Mouse (Mus musculus): ENCODE results near the gene Efhd1. TPM values are rescaled to one million over a fixed set of nuclear protein-coding genes. Genes with fewer than 3 reads are reported as not detected.

Efhd1 gene
- polyA plus RNA-seq, 1 experiment from 2014 or later: 0.09 TPM

GRCm38 (mm10) chr1:87263257-87263656, 906 bp upstream of the Efhd1 start:
- WGBS (ENCODE audit: insufficient replicate concordance): 9% methylated on average over 9 of the region's 9 CpGs

GRCm38 (mm10) chr1:87263796-87264133, 398 bp upstream of the Efhd1 start:
- peaks cover 72% of the 10 kb centered on the region for H3K27me3 ChIP-seq (ENCODE audit: control insufficient read depth, insufficient read depth, low read depth, low read length)
- no peak overlapping the region for H3K9ac ChIP-seq (ENCODE audit: low read depth, low read length)
- H3K4me3 ChIP-seq (ENCODE audit: low read depth, low read length): peak overlapping the region; percentile 47
- WGBS (ENCODE audit: insufficient replicate concordance): 5% methylated on average over 12 of the region's 12 CpGs
- H3K27ac ChIP-seq (ENCODE audit: low read length): no peak overlapping the region
- H3K36me3 ChIP-seq (ENCODE audit: control insufficient read depth, insufficient read depth): no peaks in the 10 kb centered on the region
- no peaks in the 10 kb centered on the region for H3K9me3 ChIP-seq (replicated peaks; ENCODE audit: control insufficient read depth, low read length)
- no peaks in the 10 kb centered on the region; the same call in 1 of the 2 replicates for H3K4me1 ChIP-seq (ENCODE audit: control insufficient read depth, low read depth, low read length)
- H3K4me2 ChIP-seq (ENCODE audit: low read depth, low read length): peak overlapping the region; percentile 55
- no peak for ATAC-seq (ENCODE audit: low read depth)

More at GRCm38 (mm10) chr1:87263257-87263656, 906 bp upstream of the Efhd1 start:
- no peak for ATAC-seq (ENCODE audit: low read depth)
- Histone ChIP-seq H3K36me3 (ENCODE audit: control insufficient read depth, insufficient read depth) (no peaks in the 10 kb centered on the region), H3K4me3 (ENCODE audit: low read depth, low read length) (no peak overlapping the region), H3K27me3 (ENCODE audit: control insufficient read depth, insufficient read depth, low read depth, low read length) (peaks cover 76% of the 10 kb centered on the region), H3K9me3 (replicated peaks; ENCODE audit: control insufficient read depth, low read length) (no peaks in the 10 kb centered on the region), H3K4me1 (ENCODE audit: control insufficient read depth, low read depth, low read length) (no peaks in the 10 kb centered on the region; the same call in 1 of the 2 replicates), H3K4me2 (ENCODE audit: low read depth, low read length) (no peak overlapping the region), H3K9ac (ENCODE audit: low read depth, low read length) (no peak overlapping the region), H3K27ac (ENCODE audit: low read length) (no peak overlapping the region)

GRCm38 (mm10) chr1:87265200-87265599, 1.0 kb downstream of the Efhd1 start:
- H3K9me3 ChIP-seq (replicated peaks; ENCODE audit: control insufficient read depth, low read length): no peaks in the 10 kb centered on the region
- no peak for ATAC-seq (ENCODE audit: low read depth)
- no peak overlapping the region for H3K27ac ChIP-seq (ENCODE audit: low read length)
- no peaks in the 10 kb centered on the region for H3K36me3 ChIP-seq (ENCODE audit: control insufficient read depth, insufficient read depth)
- peaks cover 65% of the 10 kb centered on the region for H3K27me3 ChIP-seq (ENCODE audit: control insufficient read depth, insufficient read depth, low read depth, low read length)
- WGBS (ENCODE audit: insufficient replicate concordance): 1% methylated on average over 13 of the region's 13 CpGs
- no peaks in the 10 kb centered on the region; the same call in 1 of the 2 replicates for H3K4me1 ChIP-seq (ENCODE audit: control insufficient read depth, low read depth, low read length)
- H3K4me3 ChIP-seq (ENCODE audit: low read depth, low read length): no peak overlapping the region
- peak overlapping the region; percentile 16; the same call in 1 of the 2 replicates for H3K4me2 ChIP-seq (ENCODE audit: low read depth, low read length)
- no peak overlapping the region for H3K9ac ChIP-seq (ENCODE audit: low read depth, low read length)

GRCm38 (mm10) chr1:87266296-87267090, 2.3 kb downstream of the Efhd1 start:
- Histone ChIP-seq H3K4me1 (ENCODE audit: control insufficient read depth, low read depth, low read length) (no peaks in the 10 kb centered on the region; the same call in 1 of the 2 replicates), H3K9me3 (replicated peaks; ENCODE audit: control insufficient read depth, low read length) (no peaks in the 10 kb centered on the region), H3K4me3 (ENCODE audit: low read depth, low read length) (no peak overlapping the region), H3K27ac (ENCODE audit: low read length) (no peak overlapping the region), H3K4me2 (ENCODE audit: low read depth, low read length) (no peak overlapping the region), H3K36me3 (ENCODE audit: control insufficient read depth, insufficient read depth) (no peaks in the 10 kb centered on the region), H3K27me3 (ENCODE audit: control insufficient read depth, insufficient read depth, low read depth, low read length) (peaks cover 61% of the 10 kb centered on the region), H3K9ac (ENCODE audit: low read depth, low read length) (no peak overlapping the region)
- 19% methylated on average over 8 of the region's 8 CpGs for WGBS (ENCODE audit: insufficient replicate concordance)
- ATAC-seq (ENCODE audit: low read depth): no peak

- H3K4me3 ChIP-seq (ENCODE audit: low read depth, low read length): no peak overlapping the region
- no peaks in the 10 kb centered on the region for H3K4me1 ChIP-seq (ENCODE audit: control insufficient read depth, low read depth, low read length)
- no peak overlapping the region for H3K27ac ChIP-seq (ENCODE audit: low read length)
- H3K36me3 ChIP-seq (ENCODE audit: control insufficient read depth, insufficient read depth): no peaks in the 10 kb centered on the region
- H3K4me2 ChIP-seq (ENCODE audit: low read depth, low read length): no peak overlapping the region
- 45% methylated on average over 3 of the region's 3 CpGs for WGBS (ENCODE audit: insufficient replicate concordance)
- ATAC-seq (ENCODE audit: low read depth): no peak
- no peaks in the 10 kb centered on the region for H3K9me3 ChIP-seq (replicated peaks; ENCODE audit: control insufficient read depth, low read length)
- peaks cover 24% of the 10 kb centered on the region for H3K27me3 ChIP-seq (ENCODE audit: control insufficient read depth, insufficient read depth, low read depth, low read length)
- no peak overlapping the region for H3K9ac ChIP-seq (ENCODE audit: low read depth, low read length)
Measured at GRCm38 (mm10) chr1:87270204-87270603, 6.0 kb downstream of the Efhd1 start.

- Histone ChIP-seq H3K4me1 (ENCODE audit: control insufficient read depth, low read depth, low read length) (no peaks in the 10 kb centered on the region), H3K9ac (ENCODE audit: low read depth, low read length) (no peak overlapping the region), H3K9me3 (replicated peaks; ENCODE audit: control insufficient read depth, low read length) (no peaks in the 10 kb centered on the region), H3K27me3 (ENCODE audit: control insufficient read depth, insufficient read depth, low read depth, low read length) (peaks cover 17% of the 10 kb centered on the region), H3K36me3 (ENCODE audit: control insufficient read depth, insufficient read depth) (no peaks in the 10 kb centered on the region), H3K27ac (ENCODE audit: low read length) (no peak overlapping the region), H3K4me2 (ENCODE audit: low read depth, low read length) (no peak overlapping the region), H3K4me3 (ENCODE audit: low read depth, low read length) (no peak overlapping the region)
- ATAC-seq (ENCODE audit: low read depth): no peak
- WGBS (ENCODE audit: insufficient replicate concordance): 36% methylated on average over 19 of the region's 20 CpGs
Measured at GRCm38 (mm10) chr1:87270641-87271467, 6.7 kb downstream of the Efhd1 start.

GRCm38 (mm10) chr1:87271596-87271995, 7.4 kb downstream of the Efhd1 start:
- Histone ChIP-seq H3K9ac (ENCODE audit: low read depth, low read length) (no peak overlapping the region), H3K4me1 (ENCODE audit: control insufficient read depth, low read depth, low read length) (no peaks in the 10 kb centered on the region), H3K27me3 (ENCODE audit: control insufficient read depth, insufficient read depth, low read depth, low read length) (peaks cover 10% of the 10 kb centered on the region), H3K4me2 (ENCODE audit: low read depth, low read length) (no peak overlapping the region), H3K36me3 (ENCODE audit: control insufficient read depth, insufficient read depth) (no peaks in the 10 kb centered on the region), H3K4me3 (ENCODE audit: low read depth, low read length) (no peak overlapping the region), H3K27ac (ENCODE audit: low read length) (no peak overlapping the region), H3K9me3 (replicated peaks; ENCODE audit: control insufficient read depth, low read length) (no peaks in the 10 kb centered on the region)
- ATAC-seq (ENCODE audit: low read depth): no peak
- 55% methylated on average over 1 of the region's 1 CpGs for WGBS (ENCODE audit: insufficient replicate concordance)

GRCm38 (mm10) chr1:87272462-87272861, 8.3 kb downstream of the Efhd1 start:
- no peak overlapping the region for H3K9ac ChIP-seq (ENCODE audit: low read depth, low read length)
- ATAC-seq (ENCODE audit: low read depth): no peak
- H3K4me1 ChIP-seq (ENCODE audit: control insufficient read depth, low read depth, low read length): no peaks in the 10 kb centered on the region
- no peaks in the 10 kb centered on the region for H3K9me3 ChIP-seq (replicated peaks; ENCODE audit: control insufficient read depth, low read length)
- H3K27me3 ChIP-seq (ENCODE audit: control insufficient read depth, insufficient read depth, low read depth, low read length): peaks cover 5% of the 10 kb centered on the region; the same call in 1 of the 2 replicates
- H3K4me2 ChIP-seq (ENCODE audit: low read depth, low read length): no peak overlapping the region
- 50% methylated on average over 3 of the region's 3 CpGs for WGBS (ENCODE audit: insufficient replicate concordance)
- no peaks in the 10 kb centered on the region for H3K36me3 ChIP-seq (ENCODE audit: control insufficient read depth, insufficient read depth)
- H3K27ac ChIP-seq (ENCODE audit: low read length): no peak overlapping the region
- no peak overlapping the region for H3K4me3 ChIP-seq (ENCODE audit: low read depth, low read length)

- Histone ChIP-seq H3K9ac (ENCODE audit: low read depth, low read length) (no peak overlapping the region), H3K36me3 (ENCODE audit: control insufficient read depth, insufficient read depth) (no peaks in the 10 kb centered on the region), H3K4me1 (ENCODE audit: control insufficient read depth, low read depth, low read length) (no peaks in the 10 kb centered on the region), H3K27me3 (ENCODE audit: control insufficient read depth, insufficient read depth, low read depth, low read length) (no peaks in the 10 kb centered on the region), H3K9me3 (replicated peaks; ENCODE audit: control insufficient read depth, low read length) (no peaks in the 10 kb centered on the region), H3K4me3 (ENCODE audit: low read depth, low read length) (no peak overlapping the region), H3K4me2 (ENCODE audit: low read depth, low read length) (no peak overlapping the region), H3K27ac (ENCODE audit: low read length) (no peak overlapping the region)
- no peak for ATAC-seq (ENCODE audit: low read depth)
- WGBS (ENCODE audit: insufficient replicate concordance): 61% methylated on average over 3 of the region's 3 CpGs
Measured at GRCm38 (mm10) chr1:87273514-87273942, 9.4 kb downstream of the Efhd1 start.

Data from liver, embryonic 16.5 days (tissue).